Comparison of ENCODE assay signal across 17 mouse cellular contexts in genomic region chr12:3907418-3907817, GRCm38 (mm10). TPM values are rescaled to one million over a fixed set of nuclear protein-coding genes. Genes with fewer than 3 reads are reported as not detected.
"Had no signal": no experiment of that assay in that cellular context is flagged by ENCODE, and none has a peak within 500 bp of the region (broad histone marks: within the 10 kb centered on the region; RNA-seq: fewer than 3 reads in every experiment).

No protein-coding gene starts in this region.

- H3K27me3 ChIP-seq: lung, embryonic 15.5 days; megakaryocyte, embryonic 14.5 days; midbrain, embryonic 12.5 days; midbrain, embryonic 15.5 days; neural tube, embryonic 12.5 days; stomach, embryonic 15.5 days had no signal

- H3K9ac ChIP-seq: liver, postnatal 0 days; lung, embryonic 15.5 days; midbrain, embryonic 12.5 days; midbrain, embryonic 15.5 days; neural tube, embryonic 12.5 days; stomach, embryonic 15.5 days had no signal

- H3K4me3 ChIP-seq: lung, embryonic 15.5 days; megakaryocyte, embryonic 14.5 days; midbrain, embryonic 12.5 days; midbrain, embryonic 15.5 days; neural tube, embryonic 12.5 days; stomach, embryonic 15.5 days had no signal

- H3K27ac ChIP-seq: lung, embryonic 15.5 days; midbrain, embryonic 12.5 days; midbrain, embryonic 15.5 days; neural tube, embryonic 12.5 days; stomach, embryonic 15.5 days; stomach, postnatal 0 days had no signal

- H3K4me2 ChIP-seq: lung, embryonic 15.5 days; midbrain, embryonic 12.5 days; midbrain, embryonic 15.5 days; neural tube, embryonic 12.5 days; stomach, embryonic 15.5 days had no signal

- ATAC-seq: liver, postnatal 0 days; lung, postnatal 0 days; midbrain, embryonic 15.5 days had no signal

- H3K4me1 ChIP-seq: lung, embryonic 15.5 days; midbrain, embryonic 12.5 days; midbrain, embryonic 15.5 days; neural tube, embryonic 12.5 days; stomach, embryonic 15.5 days had no signal

- DNase-seq: liver, postnatal 0 days; lung, adult 2 months; lung, postnatal 14 days; lung, postnatal 36 days; right cerebral cortex, postnatal 14 days; thymus, adult 2 months; thymus, postnatal 25 days; thymus, postnatal 4 days had no signal

- H3K9me3 ChIP-seq: lung, embryonic 15.5 days; megakaryocyte, embryonic 14.5 days; midbrain, embryonic 12.5 days; midbrain, embryonic 15.5 days; neural tube, embryonic 12.5 days; stomach, embryonic 15.5 days had no signal

RNA-seq across cellular contexts. Expression of gene Pomc, which starts 47.3 kb away (rescaled TPM):
- total RNA-seq: monocyte, adult 5-6 weeks had no signal
